Mouse (Mus musculus) intestine, postnatal 0 days (tissue): ENCODE data around the gene Pycard. TPM values are rescaled to one million over a fixed set of nuclear protein-coding genes. Genes with fewer than 3 reads are reported as not detected.

Source experiments
- ATAC-seq: fragments of 200-750 bp; cut with Nextera tagmentation; 2 replicates; pipeline ENCODE4 v1.8.0; 2017; ENCODE audit warnings: mild to moderate bottlenecking, moderate TSS enrichment, moderate library complexity
- H3K27ac ChIP-seq: fragments of 300-500 bp; sonication (generic); 2 replicates; pipeline ENCODE4 v1.5.1; 2014; ENCODE audit warnings: mild to moderate bottlenecking, low read depth, low read length, moderate library complexity
- H3K27me3 ChIP-seq: fragments of 300-500 bp; sonication (generic); replicated peaks from 2 replicates; pipeline ENCODE4 v1.6.1; 2014; ENCODE audit warnings: low read length, mixed read lengths; ENCODE audit not compliant: control insufficient read depth, insufficient read depth
- H3K36me3 ChIP-seq: fragments of 300-500 bp; sonication (generic); 2 replicates; pipeline ENCODE4 v1.6.1; 2014; ENCODE audit warnings: mild to moderate bottlenecking, moderate library complexity; ENCODE audit not compliant: control insufficient read depth, insufficient read depth
- H3K4me1 ChIP-seq: fragments of 300-500 bp; sonication (generic); replicated peaks from 2 replicates; pipeline ENCODE4 v1.6.1; 2014; ENCODE audit warnings: antibody characterized with exemption, low read length, mixed read lengths; ENCODE audit not compliant: control insufficient read depth, insufficient read depth
- H3K4me2 ChIP-seq: fragments of 300-500 bp; sonication (generic); replicated peaks from 2 replicates; pipeline ENCODE4 v1.6.1; 2014; ENCODE audit warnings: low read depth, mild to moderate bottlenecking, moderate library complexity
- H3K4me3 ChIP-seq: fragments of 300-500 bp; sonication (generic); 2 replicates; pipeline ENCODE4 v1.5.1; 2014; ENCODE audit warnings: low read depth, low read length
- H3K9ac ChIP-seq: fragments of 300-500 bp; sonication (generic); 2 replicates; pipeline ENCODE4 v1.6.1; 2014; ENCODE audit warnings: mild to moderate bottlenecking, low read depth, low read length
- H3K9me3 ChIP-seq: fragments of 300-500 bp; sonication (generic); 2 replicates; pipeline ENCODE4 v1.6.1; 2016; ENCODE audit warnings: mixed run types; ENCODE audit not compliant: control insufficient read depth
- CTCF ChIP-seq: sonication (generic); IDR thresholded peaks from 2 replicates; pipeline ENCODE4 v1.5.1; 2016; ENCODE audit warnings: low read depth, mild to moderate bottlenecking, control low read depth, antibody characterized with exemption, moderate library complexity
- WGBS: fragments of 180-500 bp; shearing (Covaris S2); extraction: QIAGEN DNeasy Blood & Tissue Kit; methylation state at CpG from one replicate; pipeline ENCODE4 v1.1.7; 2014; 5-methylcytosine and 5-hydroxymethylcytosine counted together
- polyA plus RNA-seq: library from polyadenylated mRNA; unstranded; fragments of >200 nt; fragmentation: Nextera tagmentation; extraction: Ambion mirVana; gene quantifications from 2 replicates; pipeline ENCODE4 v1.2.1, GENCODE M21; 2015

Gene Pycard
- polyA plus RNA-seq, 1 experiment from 2014 or later, result 537 TPM

DNA sequence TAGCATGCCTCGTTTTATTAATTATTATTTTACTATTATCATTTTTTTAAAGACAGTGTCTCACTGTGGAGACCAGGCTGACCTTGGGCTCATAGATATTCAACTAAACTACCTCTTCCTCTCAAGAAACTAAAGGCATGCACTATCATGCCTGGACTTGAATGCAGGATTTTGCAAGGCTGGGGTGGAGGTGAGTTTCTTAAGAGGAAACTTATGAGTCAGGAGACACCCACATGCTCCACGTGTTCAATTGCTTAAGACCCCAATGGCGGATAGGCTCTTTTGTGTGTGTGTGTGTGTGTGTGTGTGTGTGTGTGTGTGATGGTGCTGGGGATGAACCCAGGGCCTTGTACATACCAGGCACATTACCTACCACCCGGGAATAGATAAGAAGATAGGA lies 31.7 kb upstream of the Pycard start:
- no peaks in the 10 kb centered on the region for H3K4me1 ChIP-seq
- no peak overlapping the region for H3K9ac ChIP-seq
- ATAC-seq, result no peak
- WGBS, result 76% methylated on average over 4 of the region's 4 CpGs
- no peaks in the 10 kb centered on the region for H3K27me3 ChIP-seq
- H3K4me3 ChIP-seq, result no peak overlapping the region
- TF ChIP-seq CTCF, result no peak
- no peaks in the 10 kb centered on the region for H3K9me3 ChIP-seq
- no peak overlapping the region for H3K27ac ChIP-seq
- H3K36me3 ChIP-seq, result no peaks in the 10 kb centered on the region
- H3K4me2 ChIP-seq, result no peak overlapping the region

DNA sequence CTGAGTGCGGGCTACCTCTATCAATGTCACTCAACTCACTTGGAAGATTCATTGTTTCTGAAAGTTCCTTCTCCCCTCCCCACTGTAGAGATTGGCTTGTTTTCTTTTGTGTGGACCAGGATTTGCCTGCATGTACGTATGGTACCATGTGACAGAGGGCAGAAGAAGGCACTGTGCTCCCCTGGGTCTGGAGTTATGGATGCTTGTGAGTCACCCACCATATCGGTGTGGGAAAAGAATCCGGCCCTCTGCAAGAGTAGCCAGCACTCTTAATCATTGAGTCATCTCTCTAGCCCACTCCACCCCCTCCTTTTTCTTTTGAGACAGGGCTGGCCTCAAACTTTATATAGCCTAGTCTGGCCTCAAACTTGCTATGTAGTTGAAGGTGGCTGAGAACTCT lies 31.3 kb upstream of the Pycard start:
- WGBS, result 80% methylated on average over 4 of the region's 4 CpGs

DNA sequence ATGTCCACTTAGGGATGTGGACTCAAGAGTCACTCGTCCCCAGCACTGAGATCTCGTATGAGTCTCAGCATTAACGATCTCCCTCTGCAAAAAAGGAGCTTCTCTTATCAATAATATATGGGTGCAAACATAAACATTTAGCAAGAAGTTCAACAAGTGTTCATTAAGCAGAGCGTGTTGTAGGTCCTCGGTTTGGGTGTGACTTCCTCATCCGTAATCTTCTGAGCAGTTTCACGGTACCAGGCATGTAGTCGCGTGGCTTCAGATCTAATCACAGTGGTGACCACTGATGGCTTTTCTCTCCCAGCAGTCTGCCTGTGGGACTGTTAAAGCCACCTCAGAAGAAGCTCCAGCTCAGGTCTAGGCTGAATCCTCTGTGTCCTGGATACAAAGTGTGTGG lies 30.7 kb upstream of the Pycard start:
- H3K9ac ChIP-seq, result no peak overlapping the region
- TF ChIP-seq CTCF, result no peak
- no peaks in the 10 kb centered on the region; the same call in 1 of the 2 replicates for H3K4me1 ChIP-seq
- H3K36me3 ChIP-seq, result no peaks in the 10 kb centered on the region
- H3K27me3 ChIP-seq, result no peaks in the 10 kb centered on the region
- H3K4me2 ChIP-seq, result no peak overlapping the region
- H3K27ac ChIP-seq, result no peak overlapping the region
- ATAC-seq, result no peak
- WGBS, result 83% methylated on average over 9 of the region's 9 CpGs
- no peaks in the 10 kb centered on the region for H3K9me3 ChIP-seq
- no peak overlapping the region for H3K4me3 ChIP-seq

More for the DNA sequence above, 31.3 kb upstream of the Pycard start:
- no peak overlapping the region for H3K27ac ChIP-seq
- no peaks in the 10 kb centered on the region for H3K9me3 ChIP-seq
- H3K4me3 ChIP-seq, result no peak overlapping the region
- no peaks in the 10 kb centered on the region; the same call in 1 of the 2 replicates for H3K4me1 ChIP-seq
- no peak for TF ChIP-seq CTCF
- H3K4me2 ChIP-seq, result no peak overlapping the region
- no peaks in the 10 kb centered on the region for H3K36me3 ChIP-seq
- no peak for ATAC-seq
- H3K27me3 ChIP-seq, result no peaks in the 10 kb centered on the region
- no peak overlapping the region for H3K9ac ChIP-seq

DNA sequence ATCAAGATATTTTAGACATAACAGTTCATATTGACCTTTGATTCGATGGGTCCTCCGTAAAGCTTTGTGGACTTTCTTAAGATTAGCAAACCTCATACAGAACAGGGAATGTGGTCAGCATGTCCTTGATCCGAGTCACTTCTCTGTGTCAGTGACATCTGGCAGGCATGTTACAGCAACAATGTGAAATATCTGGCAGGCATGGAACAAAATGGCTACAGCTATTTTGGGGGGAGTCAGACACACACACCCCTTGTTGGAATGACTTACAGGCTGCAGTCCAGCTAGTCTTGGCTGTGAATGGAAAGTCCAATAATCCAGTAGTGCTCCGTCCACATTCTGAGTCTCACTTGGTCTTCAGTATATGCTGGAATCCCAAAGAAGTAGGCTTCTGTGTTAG lies 29.9 kb upstream of the Pycard start:
- Histone ChIP-seq H3K27ac (no peak overlapping the region), H3K36me3 (no peaks in the 10 kb centered on the region), H3K4me1 (no peaks in the 10 kb centered on the region; the same call in 1 of the 2 replicates), H3K9me3 (no peaks in the 10 kb centered on the region), H3K4me2 (no peak overlapping the region), H3K27me3 (no peaks in the 10 kb centered on the region), H3K9ac (no peak overlapping the region), H3K4me3 (no peak overlapping the region)
- no peak for ATAC-seq
- WGBS, result 90% methylated on average over 4 of the region's 4 CpGs
- no peak for TF ChIP-seq CTCF

DNA sequence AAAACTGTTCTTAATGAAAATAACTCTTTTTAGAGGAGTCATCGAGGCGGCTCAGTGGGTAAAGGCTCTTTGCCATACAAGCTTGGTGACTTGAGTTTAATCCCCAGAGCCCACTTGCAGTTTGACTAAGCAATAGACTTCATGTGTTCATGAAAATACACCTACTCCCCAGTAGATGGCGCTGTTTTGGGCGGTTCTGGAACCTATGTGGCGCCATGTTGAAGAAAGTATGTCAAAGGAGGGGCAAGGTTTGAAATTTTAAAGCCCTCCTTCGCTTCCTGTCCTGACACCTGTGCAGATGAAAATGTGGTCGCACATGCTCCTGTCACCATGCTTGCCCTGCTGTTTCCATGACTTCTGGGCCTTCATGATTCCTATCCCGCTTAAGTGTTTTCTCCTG lies 29.3 kb upstream of the Pycard start:
- Histone ChIP-seq H3K4me1 (no peaks in the 10 kb centered on the region; the same call in 1 of the 2 replicates), H3K4me2 (no peak overlapping the region), H3K4me3 (no peak overlapping the region), H3K27me3 (no peaks in the 10 kb centered on the region), H3K9ac (no peak overlapping the region), H3K9me3 (no peaks in the 10 kb centered on the region), H3K27ac (no peak overlapping the region), H3K36me3 (no peaks in the 10 kb centered on the region)
- WGBS, result 68% methylated on average over 8 of the region's 8 CpGs
- TF ChIP-seq CTCF, result peak; percentile 64
- no peak for ATAC-seq

DNA sequence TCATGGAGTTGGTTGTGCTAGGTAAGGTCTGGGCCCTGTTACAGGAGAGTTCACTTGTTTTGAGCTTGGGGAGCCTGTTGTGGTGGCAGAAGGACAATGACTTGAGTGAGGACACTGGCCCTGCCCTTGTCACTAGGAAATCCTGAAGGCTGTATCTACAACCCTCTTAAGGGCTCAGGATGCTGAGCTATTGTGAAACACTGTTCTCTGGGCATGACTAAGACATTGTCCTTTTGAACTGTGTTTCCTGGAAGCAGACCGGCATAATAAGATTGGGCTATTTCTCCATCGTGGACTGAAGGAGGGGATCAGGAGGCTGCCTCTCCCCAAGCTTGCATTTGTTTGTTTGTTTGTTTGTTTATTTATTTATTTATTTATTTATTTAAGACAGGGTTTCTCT lies 25.5 kb upstream of the Pycard start:
- Histone ChIP-seq H3K36me3 (no peaks in the 10 kb centered on the region), H3K4me1 (no peaks in the 10 kb centered on the region; the same call in 1 of the 2 replicates), H3K9ac (no peak overlapping the region), H3K9me3 (no peaks in the 10 kb centered on the region), H3K27me3 (no peaks in the 10 kb centered on the region), H3K4me2 (no peak overlapping the region), H3K4me3 (no peak overlapping the region), H3K27ac (no peak overlapping the region)
- WGBS, result 36% methylated on average over 2 of the region's 2 CpGs
- no peak for TF ChIP-seq CTCF
- peak; percentile 86 for ATAC-seq

DNA sequence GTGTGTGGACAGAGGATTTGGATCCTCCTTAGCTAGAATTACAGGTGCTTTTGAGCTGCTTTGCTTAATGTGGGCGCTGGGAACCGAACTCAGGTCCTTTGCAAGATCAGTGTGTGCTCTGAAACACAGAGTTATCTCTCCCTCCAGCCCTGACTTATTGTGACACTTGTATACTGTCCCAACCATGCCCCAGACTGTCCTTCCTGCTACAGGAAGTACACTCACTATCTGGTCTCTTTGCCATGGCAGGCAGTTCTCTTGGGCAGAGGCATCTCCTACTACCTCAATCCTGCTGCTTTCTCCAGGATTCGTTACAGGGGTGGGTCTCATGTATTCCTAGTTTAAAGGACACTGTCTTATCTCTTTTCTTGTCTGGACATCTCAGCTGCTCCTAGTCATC lies 24.6 kb upstream of the Pycard start:
- 86% methylated on average over 3 of the region's 3 CpGs for WGBS
- no peak overlapping the region for H3K27ac ChIP-seq
- H3K9ac ChIP-seq, result no peak overlapping the region
- ATAC-seq, result no peak
- TF ChIP-seq CTCF, result no peak
- no peaks in the 10 kb centered on the region; the same call in 1 of the 2 replicates for H3K4me1 ChIP-seq
- H3K4me3 ChIP-seq, result no peak overlapping the region
- no peak overlapping the region for H3K4me2 ChIP-seq
- no peaks in the 10 kb centered on the region for H3K9me3 ChIP-seq
- no peaks in the 10 kb centered on the region for H3K36me3 ChIP-seq
- H3K27me3 ChIP-seq, result no peaks in the 10 kb centered on the region
